Mouse (Mus musculus): ENCODE data around the gene Polr1e.
A peak's percentile ranks its signal among the peaks of the same experiment; 100 is the strongest.
"Not testable (repeated sequence)": the region's sequence is repeated elsewhere in the genome, so short reads cannot be mapped to it uniquely, and the experiment has no call there.

Gene Polr1e

DNA sequence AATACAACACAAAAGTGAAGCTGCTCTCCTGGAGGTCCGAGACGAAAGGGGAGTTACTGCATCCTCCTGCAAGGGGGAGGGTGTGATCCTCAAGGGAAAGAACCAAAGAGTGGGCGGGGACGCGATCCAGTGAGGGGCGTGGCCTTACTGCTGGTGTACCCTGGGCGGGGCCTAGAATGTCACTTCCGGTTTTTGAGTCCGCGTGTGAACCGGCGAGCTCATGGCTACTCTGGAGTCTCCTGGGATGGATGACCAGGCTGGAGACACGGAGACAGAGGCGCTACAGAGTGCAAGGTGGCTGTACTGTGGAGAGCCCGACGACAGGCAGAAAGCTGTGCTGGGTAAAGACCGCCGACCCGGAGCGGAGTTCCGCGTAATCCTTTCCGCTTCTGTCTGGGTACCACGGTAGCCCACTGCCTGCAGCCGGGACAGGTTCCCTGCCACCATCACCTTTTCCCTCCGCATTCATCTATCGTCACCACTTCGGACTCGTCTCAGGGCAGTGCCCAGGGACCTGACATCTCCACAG, at the start of gene Polr1e:
Gene Polr1e, plus strand, starts transcription at position 132 of the 529 bp plus-strand sequence.
- DNase-seq, result peak; percentile 98

- no peak for DNase-seq
Measured at GRCm38 (mm10) chr4:44970056-44970455, 48.3 kb upstream of the Polr1e start.

GRCm38 (mm10) chr4:44970612-44971110, 47.7 kb upstream of the Polr1e start:
- peak; percentile 76 for DNase-seq

DNA sequence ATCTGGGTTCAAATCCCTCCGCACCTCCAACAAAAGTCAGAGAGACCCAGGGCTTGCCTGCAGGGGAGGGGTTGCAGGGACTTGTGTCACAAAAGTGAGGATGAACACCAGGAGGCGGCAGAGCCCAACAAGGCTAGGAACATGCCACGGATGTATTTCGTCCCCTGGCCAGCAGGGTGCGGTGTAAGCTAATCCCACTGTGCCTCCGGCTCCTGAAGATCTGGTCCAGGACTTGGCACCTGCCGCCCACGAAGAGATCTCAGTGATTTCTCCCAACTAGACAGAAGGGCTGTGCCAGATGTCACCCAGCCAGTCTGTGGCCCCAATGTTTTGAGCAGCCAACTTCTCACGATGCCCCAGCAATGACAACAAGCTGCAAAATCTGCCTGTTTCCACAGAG, 44.9 kb upstream of the Polr1e start:
- DNase-seq, result peak; percentile 95

DNA sequence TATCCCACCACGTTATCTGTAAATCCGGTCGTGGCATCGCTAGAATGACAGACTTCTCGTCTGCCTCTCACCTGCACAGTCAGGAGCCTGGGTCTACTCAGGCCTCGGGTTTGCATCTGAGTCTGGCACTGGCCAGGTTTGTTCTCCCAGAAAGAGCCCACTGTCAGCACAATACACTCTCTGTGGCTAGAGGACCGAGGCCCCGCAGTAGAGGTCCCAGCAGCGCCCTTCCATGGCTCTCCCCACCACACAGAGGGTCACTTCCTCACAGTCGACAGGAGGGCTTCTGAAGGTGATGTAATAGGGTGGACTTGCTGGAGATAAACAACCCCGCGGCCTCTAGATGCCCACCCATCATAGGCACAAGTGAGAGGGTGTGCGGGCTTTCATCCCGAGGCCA, 44.5 kb upstream of the Polr1e start:
- no peak for DNase-seq

GRCm38 (mm10) chr4:44974331-44974730, 44.1 kb upstream of the Polr1e start:
- DNase-seq, result peak; percentile 78

GRCm38 (mm10) chr4:44976026-44976615, 42.3 kb upstream of the Polr1e start:
- DNase-seq, result peak; percentile 37

- no peak for DNase-seq
Measured at GRCm38 (mm10) chr4:44976921-44977710, 41.3 kb upstream of the Polr1e start.

GRCm38 (mm10) chr4:44978175-44978574, 40.2 kb upstream of the Polr1e start:
- no peak for DNase-seq

DNA sequence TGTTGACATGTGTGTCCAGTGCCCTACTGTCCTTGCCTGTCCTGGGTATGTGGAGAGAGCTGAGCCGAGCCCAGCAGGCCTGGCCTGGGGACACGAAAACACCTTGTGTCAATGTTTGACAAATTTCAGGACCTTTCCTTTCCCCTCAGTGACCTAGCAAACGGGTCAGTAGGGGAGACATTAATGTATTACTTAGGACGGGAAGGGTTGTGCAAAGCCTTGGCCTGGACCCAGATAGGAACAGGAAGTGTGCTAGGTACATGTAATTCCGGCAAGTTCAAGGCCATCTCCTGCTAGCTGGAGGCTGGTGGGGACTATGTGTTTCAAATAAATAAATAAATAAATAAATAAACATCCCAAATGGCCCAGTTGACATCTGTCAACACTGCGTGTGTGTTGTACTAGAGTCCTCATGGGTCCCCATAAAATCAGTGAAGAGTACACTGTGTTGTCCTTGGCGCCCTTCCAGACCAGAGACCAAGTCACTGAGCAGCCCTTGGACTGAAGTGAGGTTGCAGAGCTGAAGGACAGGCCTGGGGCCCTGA, 38.5 kb upstream of the Polr1e start:
- peak; percentile 86 for DNase-seq

DNA sequence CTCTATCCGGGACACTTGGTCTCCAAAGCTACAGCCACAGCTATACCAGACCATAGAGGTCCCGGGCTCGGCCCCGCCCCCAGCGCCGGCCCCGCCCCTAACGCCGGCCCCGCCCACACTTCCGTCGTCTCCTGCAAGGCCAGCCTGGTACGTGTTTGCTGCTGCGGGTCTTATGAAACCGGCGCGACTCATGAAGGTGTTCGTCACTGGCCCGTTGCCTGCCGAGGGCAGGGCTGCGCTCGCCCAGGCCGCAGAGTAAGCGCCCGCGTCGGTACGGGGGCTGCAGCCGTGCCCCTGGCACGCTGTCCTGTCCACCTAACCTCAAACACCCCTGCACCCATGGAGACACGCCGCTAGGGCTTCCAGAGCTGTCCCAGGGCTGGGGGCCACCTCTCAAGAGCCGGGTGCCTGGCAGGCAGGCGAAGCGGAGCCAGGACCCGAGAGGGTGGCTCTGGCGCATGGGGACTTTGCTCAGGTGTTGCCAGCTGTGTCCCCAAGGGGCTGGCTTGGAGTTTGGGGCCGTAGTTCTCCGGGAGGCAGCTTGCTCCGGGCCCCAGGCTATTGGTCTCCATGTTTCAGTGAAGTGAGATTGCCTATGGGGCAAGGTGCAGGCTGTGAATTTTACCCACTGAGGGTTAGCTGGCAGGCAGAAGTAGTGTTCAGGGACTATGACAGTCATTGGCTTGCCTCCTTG, 37.0 kb upstream of the Polr1e start, which contains the start of gene Grhpr:
Gene Grhpr, plus strand, starts transcription at position 116 of the 694 bp plus-strand sequence.
- peak; percentile 89 for DNase-seq

DNA sequence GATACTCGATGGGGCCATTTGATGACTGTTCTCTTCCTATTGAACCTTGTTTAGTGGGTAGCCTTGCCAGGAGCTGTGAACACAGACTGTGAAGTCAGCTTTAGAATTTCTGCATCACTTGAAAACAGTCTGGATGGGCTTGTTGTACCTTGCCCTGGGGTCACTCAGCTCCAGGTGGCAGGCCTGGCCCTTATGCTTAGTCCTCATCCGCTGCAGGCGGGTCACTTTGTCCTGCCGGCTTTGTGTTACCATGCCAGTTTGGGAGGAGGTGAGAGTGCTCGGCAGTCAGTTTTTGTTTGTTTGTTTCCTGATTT, 36.5 kb upstream of the Polr1e start:
- peak; percentile 81 for DNase-seq

- peak; percentile 52 for DNase-seq
Measured at GRCm38 (mm10) chr4:44982440-44983130, 35.8 kb upstream of the Polr1e start.

DNA sequence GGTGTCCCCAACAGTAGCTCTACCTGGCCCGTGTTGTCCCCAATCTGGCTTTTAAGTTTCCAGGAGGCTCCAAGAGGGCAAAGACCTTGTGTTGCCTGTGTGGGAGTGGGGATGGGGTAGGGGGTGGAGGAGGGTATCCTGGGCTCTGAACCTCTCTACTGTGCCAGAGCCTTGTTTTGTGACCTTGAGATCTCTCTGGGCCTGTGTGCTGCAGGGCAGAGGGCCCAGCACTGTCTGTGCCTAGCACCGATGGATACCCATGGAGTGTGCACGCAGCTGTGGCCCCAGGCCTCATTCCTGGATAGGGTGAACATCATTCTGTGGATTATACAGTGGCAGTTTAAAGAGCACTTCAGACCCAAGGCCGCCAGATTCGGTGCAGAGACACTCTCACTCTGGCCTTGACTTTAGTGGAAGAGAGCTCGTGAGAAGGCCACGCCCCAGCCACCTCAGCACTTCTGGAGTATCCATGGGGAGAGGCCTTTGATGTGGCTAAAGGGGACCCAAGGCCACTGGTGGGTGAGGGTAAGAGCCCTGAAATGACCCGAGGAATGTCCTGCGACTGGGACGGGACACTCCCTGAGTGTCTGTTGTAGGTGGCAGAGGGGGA, 35.1 kb upstream of the Polr1e start:
- peak; percentile 27 for DNase-seq

- DNase-seq, result no peak
Measured at GRCm38 (mm10) chr4:44990560-44990959, 27.8 kb upstream of the Polr1e start.

- not testable (repeated sequence) for DNase-seq
Measured at GRCm38 (mm10) chr4:44992330-44992729, 26.1 kb upstream of the Polr1e start.

DNA sequence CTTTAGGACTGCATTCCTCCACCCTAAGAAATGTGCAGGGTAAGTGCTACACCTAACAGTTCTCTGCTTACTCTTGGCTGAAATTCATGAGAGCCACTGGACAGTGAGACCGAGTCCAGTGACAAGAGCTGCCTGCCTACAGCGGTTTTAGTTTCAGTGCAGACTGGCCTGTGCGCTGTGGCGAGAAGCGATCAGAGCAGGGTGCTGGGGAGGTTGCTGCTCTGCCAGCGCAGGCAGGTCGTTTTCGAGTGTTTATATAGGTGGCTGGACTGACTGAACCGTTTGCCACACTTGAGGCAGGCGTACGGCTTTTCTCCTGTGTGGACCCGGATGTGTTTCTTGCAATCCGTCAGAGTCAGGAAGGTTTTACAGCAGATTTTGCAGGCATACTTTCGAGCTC, 25.2 kb upstream of the Polr1e start:
- DNase-seq, result not testable (repeated sequence)

DNA sequence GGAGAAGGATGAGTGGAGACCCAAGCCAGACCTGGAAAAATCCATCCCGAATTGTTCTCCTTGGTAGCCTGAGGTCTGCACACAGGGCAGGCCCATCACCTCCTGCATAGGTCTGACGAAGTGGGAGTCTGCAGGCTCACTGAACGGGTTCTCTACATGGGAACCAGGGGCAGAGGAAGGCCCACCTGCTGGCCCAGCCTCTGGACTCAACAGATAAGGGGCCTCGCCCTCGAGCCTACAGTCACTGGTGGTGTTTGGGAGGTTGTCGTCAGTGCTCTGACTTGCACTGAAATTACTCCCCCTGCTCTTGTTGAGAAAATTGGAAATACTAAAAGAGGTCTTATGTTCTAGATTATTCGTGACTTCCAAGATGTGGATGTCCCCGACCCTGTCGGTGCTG, 24.5 kb upstream of the Polr1e start:
- no peak for DNase-seq

- DNase-seq, result no peak
Measured at GRCm38 (mm10) chr4:44994776-44995175, 23.6 kb upstream of the Polr1e start.

DNA sequence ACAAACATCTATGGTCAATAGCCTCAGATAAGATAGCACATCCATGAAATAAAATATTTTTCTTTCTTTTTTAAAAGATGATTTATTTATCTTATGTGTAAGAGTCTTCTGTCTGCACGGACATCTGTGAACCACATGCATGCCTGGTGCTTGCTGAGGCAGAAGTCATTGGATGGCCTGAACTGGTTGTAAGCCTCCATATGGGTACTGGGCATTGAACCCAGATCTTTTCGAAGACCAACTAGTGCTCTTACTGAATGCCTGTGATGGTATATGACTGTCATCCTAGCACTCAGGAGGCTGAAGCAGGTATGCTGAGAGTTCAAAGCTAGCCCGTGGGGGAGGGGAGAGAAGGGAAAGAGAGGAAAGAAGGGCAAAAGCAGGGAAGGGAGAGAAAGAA, 20.3 kb upstream of the Polr1e start:
- no peak for DNase-seq

DNA sequence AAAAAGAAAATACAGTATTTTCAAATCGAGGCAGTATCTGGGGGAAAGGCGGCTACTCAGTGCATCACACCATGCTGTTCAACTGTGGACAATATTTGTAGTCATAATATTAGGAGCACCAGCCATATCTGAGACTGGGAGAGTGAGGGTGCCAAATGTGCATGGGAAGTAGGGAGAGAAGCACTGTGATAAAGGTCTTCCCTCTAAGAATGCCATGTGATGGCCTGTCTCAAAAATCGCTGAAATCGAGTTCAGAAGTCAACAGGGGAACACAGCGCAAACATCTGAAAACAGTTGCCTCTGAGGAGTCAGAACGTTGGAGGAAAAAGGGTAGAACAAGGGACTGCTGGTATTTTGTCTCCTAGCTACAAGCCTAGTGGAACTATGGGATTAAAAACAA, 18.4 kb upstream of the Polr1e start:
- no peak for DNase-seq

GRCm38 (mm10) chr4:45005452-45005851, 12.9 kb upstream of the Polr1e start:
- peak; percentile 65 for DNase-seq
